Mouse (Mus musculus) erythroblast, embryonic 14.5 days (primary cell): Measurements from ENCODE around the gene Nelfe.
"Not testable (repeated sequence)": the region's sequence is repeated elsewhere in the genome, so short reads cannot be mapped to it uniquely, and the experiment has no call there.

Experiments
- GATA1 ChIP-seq: IDR thresholded peaks from 2 replicates; pipeline ENCODE4 v1.6.1; 2012; ENCODE audit warnings: low read length, inconsistent platforms, mixed read lengths
- TAL1 ChIP-seq: IDR thresholded peaks from 3 replicates; pipeline ENCODE4 v1.6.1; 2012; ENCODE audit warnings: low read length, inconsistent platforms, mixed read lengths

GRCm38 (mm10) chr17:34802756-34803155 is 47.4 kb upstream of the Nelfe start:
- TF ChIP-seq GATA1, TAL1: not testable (repeated sequence)
